Mouse (Mus musculus) thymus, adult 2 months (tissue): ENCODE measurements around the gene Actr6.

Experiments used
- CTCF ChIP-seq: fragments of 200-500 bp; IDR thresholded peaks from 2 replicates; pipeline ENCODE4 v1.5.1; 2012; ENCODE audit warnings: mild to moderate bottlenecking, control low read depth, low read length, moderate library complexity, borderline replicate concordance; ENCODE audit not compliant: control insufficient read depth, poor library complexity, insufficient read depth; ENCODE audit errors: extremely low read depth
- POLR2A ChIP-seq: fragments of 200-500 bp; IDR thresholded peaks from 2 replicates; pipeline ENCODE4 v1.6.1; 2012; ENCODE audit warnings: mild to moderate bottlenecking, low read length, control low read depth, moderate library complexity; ENCODE audit not compliant: control insufficient read depth, poor library complexity, insufficient read depth; ENCODE audit errors: extremely low read depth

- TF ChIP-seq POLR2A = no peak
- no peak for TF ChIP-seq CTCF
These were observed 754 bp downstream of the Actr6 start for GRCm38 (mm10) chr10:89731341-89731740.
